Mouse (Mus musculus): Measurements from ENCODE around the gene Fn1.

The Fn1 gene

DNA sequence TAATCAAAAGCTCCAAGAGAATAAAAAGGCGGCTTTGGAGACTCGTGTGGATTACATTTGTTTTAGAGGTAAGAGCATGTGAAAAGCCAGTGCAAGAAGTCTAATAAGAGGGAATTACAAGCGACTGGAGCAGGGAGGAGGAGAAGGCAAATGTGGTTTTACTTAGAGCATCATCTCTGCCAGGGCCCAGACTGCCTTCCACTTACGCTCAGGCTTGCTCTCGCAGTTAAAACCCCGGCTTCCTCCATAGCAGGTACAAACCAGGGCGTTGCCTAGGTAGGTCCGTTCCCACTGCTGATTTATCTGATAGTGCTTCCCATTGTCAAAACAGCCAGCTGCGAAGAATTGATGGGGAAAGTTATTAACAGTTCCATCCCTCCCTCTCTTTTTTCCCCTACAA, 1.7 kb downstream of the Fn1 start:
- intact Hi-C loops (cut with DNase I), result no loop called here

DNA sequence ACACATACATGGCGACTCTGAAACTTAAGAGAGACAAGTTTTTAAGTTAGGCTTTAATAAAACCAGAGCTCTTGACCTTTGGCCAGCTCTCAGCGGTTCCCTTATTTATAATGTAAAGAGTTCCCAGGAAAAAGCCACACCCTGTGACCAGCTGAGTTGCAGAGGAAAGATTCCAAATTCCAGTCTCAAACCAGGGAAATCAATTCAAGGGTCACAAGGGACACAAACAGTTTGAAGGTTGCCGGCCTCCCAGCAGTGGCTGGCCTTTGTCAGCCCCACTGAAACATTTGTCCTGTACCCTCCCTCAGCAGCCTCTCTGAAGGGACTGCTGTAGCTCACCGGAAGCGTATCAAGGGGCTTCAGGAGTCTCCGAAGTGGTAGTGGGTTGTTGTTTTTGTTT, 2.3 kb downstream of the Fn1 start:
- intact Hi-C loops (cut with DNase I), result no loop called here

DNA sequence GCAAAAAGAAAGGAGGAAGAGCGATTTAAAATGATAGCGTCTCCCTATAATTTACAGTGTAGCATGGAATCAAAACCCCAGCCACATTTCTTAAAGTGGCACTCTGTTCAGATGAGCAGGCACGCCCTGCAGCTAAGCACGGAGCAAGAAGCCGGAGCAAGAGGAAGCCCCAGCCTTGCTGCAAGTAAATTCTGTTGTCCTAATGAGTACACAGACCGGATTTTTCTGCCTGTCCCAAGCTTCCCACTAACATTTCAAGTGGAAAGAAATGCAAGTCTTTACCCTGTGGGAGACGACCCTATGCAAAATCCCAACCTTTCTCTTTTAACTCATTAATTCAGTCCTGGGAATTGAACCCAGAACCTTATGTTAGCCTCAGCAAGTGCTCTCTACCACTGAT, 4.8 kb downstream of the Fn1 start:
- intact Hi-C loops (cut with DNase I), result no loop called here

DNA sequence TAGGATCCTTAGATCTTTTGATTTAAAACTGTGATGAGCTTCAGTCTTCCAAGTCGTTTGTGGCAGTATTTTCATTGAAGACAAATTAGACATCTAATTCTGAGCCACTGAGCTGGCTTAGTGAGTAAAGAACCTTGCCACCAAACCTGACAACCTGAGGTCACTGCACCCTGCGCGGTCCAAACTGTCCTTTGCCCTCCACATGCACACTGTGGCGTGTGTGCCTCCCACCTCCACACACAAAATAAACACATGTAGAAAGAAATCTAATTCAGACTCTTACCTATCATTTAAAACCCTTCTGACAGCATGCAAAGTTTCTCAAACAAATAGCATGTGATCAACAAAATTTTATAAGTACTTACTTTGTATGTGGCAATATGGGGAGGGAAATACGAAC, 6.2 kb downstream of the Fn1 start:
- intact Hi-C loops (cut with DNase I), result no loop called here

DNA sequence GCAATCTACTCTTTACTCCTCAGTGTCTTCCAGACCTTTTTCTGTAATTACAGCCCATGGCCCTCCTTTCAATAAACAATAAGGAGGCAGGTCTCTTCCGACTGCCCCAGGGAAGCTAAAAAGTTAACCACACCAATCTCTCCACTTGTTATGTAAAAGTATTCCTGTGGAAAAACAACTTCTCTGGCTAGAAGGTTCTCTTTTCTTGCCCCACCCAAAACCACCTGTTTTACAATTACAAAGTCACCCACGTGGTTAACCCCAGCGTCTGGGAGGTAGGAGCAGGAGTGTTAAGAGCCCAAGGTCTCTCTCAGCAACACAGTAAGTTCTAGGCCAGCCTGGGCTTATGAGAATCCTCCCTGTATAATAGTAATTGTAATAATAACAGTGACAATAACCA, 7.0 kb downstream of the Fn1 start:
- intact Hi-C loops (cut with DNase I), result no loop called here

DNA sequence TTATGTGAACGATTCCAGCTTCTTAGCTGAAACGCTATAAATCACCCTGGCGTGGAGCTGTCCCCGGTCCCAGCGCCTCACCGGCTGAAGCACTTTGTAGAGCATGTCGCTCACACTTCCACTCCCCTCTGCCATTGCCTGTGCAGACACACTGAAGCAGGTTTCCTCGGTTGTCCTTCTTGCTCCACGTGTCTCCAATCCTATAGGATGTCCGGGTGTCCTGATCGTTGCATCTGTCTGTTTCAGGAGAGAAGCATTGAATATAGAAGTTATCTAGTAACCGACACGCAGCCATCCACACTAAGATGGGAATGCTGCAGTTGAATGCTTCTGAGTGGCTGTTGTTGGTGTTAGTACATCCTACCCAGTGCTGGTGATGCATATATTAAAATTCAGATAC, 7.5 kb downstream of the Fn1 start:
- intact Hi-C loops (cut with DNase I), result no loop called here

DNA sequence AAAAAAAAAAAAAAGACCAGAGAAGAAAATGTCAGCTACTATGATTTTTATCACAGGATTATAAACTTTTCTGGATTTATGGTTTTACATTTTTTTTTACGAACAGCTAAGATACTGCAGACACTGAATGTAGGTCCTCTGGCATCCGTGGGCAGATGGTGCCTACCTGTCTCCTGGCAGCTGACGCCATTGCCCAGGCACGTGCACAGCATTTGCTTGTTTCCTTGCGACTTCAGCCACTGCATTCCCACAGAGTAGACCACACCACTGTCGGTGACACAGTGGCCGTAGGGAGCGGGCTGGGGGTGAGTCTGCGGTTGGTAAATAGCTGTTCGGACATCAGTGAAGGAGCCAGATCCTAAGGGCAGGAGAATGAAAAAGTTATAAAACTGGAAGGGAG, 10.2 kb downstream of the Fn1 start:
- intact Hi-C loops (cut with DNase I), result no loop called here

DNA sequence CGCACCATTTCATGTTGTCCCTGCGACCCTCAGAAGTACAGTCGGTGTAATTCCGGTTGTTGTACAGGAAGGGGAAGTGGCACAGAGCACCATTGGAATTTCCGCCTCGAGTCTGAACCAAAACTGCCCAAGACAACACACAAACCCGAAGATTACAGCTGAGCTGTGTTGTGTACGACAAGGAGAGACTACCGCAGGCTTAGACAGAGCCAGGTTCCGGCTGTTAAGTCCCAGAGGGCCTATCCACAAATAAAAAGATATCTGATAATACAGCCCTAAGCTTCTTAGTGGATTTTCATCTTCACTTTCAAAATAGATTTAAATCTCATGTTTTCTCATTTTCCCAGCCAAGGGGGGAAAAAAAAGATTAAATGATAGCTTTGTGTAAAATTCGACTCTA, 11.8 kb downstream of the Fn1 start:
- intact Hi-C loops (cut with DNase I), result no loop called here

DNA sequence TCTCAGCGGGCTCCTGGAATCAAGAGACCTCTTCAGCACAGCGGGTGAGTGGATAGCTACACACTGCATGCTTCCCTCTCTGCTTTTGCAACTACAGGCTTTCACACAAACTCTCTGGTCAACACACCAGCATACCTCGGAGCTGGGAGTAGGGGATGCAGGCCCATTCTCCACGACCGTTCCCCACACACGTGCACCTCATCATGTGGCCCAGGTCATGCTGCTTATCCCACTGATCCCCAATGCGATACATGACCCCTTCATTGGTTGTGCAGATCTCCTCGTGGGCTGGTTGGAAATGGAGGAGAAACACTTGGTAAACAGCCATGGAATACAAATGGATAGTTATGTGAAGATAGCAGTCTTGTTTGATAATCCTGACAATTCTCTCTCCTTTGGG, 12.8 kb downstream of the Fn1 start:
- intact Hi-C loops (cut with DNase I), result no loop called here

DNA sequence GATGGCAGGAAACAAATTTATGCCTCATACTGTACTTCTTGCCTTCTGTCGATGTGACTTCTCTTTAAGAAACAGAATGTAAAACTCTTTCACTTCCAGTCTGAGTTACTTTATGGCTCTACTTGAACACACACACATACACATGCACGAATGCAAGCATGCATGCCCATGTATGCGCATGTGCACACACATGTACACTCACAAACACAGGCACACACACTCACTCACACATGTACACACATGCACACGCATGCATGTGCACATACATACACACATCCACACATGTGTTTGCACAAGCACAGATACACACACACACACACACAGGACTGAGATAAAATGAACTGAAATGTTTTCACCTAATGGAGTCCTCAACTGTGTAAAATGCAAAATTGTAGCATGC, 16.3 kb downstream of the Fn1 start:
- intact Hi-C loops (cut with DNase I), result no loop called here

DNA sequence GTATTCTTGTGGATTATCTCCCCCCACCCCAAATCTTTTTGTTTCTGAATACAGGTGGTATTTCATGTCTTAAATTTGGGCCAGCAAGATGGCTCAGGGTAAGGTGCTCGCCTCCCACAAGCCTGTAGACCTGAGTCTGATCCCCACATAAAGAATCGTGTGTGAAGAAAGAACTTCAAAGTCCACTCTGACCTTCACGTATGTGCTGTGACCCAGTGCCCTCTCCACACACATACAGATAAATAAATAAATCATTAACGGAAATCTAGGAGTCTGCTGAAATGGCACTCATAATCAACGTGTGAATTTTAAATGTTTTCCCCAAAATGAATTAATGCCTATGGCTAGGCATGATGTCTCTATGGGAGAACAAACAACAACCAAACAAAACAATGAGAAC, 16.9 kb downstream of the Fn1 start:
- intact Hi-C loops (cut with DNase I), result no loop called here

DNA sequence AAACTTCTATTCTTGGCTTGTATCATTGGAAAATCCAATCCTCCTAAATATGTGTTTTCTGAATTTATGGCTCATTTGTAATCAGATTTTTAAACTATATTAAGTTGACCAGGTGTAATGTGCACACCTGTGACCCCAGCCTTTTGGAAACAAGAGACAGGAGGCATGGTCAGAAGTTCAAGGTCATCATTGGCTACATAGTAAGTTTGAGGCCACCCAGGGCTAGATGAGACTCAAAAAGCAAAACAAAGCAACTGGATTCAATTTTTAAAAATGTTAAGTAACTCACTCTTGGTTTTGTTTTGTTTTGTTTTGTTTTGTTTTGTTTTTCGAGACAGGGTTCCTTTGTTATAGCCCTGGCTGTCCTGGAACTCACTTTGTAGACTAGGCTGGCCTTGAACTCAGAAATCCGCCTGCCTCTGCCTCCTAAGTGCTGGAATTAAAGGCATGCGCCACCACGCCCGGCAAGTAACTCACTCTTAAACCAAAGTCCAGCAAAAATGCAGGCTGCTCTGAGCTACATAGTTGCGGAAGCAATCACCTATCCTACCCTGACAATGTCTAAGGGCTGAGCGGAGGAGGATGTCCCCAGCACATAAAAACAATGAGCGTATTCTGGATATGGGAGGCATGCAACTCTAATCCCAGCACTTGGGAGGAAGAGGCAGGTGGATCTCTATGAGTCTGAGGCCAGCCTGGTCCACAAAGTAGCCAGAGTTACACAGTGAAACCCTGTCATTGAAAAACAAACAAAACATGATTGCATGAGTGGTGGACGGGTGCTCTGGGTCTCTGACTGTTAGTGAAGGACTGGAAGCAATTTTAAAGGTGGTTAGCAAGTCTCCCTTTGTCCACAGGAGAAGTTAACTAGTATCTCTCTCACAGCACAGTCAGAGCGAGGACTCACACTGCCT, 17.6 kb downstream of the Fn1 start:
- intact Hi-C loops (cut with DNase I), result no loop called here

DNA sequence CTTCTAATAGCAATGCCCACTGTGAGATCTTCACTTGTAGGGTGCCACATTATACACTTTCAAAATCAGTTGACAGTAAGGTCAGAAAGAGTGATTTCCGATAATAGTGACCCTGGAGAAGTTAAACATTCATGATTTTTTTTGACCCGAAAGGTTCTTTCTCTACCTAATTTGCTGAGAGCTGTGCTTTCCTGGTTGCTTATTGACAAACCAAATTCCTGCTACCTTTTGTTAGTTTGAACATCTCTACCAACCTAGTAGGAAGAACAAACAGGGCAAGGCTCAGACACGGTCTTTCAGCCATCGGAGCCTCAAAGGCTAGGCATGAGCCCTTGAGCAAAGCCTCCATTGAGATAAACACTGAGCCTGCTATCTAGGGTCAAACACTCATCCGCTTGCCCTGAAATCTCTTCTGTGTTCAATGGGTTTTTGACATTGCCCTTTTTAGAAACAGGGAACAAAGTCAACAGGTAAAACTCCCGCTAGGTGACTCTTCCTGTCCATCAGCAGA, 18.5 kb downstream of the Fn1 start:
- intact Hi-C loops (cut with DNase I), result no loop called here

DNA sequence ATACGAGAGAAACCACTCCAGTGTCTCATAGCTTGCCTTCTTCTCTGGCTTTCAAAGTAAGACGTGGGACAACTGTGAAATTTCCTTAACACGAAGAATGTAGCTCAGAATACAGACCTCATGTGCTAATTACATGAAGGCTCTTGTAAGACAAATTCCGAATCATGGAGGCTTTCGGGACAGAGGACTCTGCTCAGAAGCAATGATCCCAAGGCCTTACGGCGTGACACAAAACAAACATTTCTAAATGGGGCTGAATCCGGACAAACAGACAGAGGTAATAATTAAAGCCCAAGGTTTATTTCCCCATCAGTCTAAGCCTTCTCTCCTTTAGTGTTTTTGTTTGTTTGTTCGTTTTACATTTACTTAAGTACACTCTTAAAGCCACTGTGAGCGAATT, 20.6 kb downstream of the Fn1 start:
- intact Hi-C loops (cut with DNase I), result no loop called here

DNA sequence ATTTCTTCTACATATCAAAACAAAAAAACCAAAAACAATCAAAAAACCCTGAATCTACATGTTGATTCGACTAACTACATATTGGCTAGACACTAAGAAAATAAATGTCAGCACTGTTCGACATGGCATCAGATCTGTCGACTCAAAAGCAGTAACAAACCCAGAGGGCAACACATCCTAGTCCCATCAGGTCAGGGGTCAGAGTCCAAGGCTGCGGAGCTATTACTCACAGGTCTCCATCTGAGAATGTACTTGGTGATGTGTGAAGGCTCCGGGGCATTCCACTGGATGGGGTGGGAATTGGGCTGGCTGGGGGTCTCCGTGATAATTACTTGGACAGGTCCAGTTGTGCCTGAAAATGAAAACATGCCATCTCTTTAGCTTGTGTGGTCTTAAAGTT, 21.2 kb downstream of the Fn1 start:
- intact Hi-C loops (cut with DNase I), result no loop called here

DNA sequence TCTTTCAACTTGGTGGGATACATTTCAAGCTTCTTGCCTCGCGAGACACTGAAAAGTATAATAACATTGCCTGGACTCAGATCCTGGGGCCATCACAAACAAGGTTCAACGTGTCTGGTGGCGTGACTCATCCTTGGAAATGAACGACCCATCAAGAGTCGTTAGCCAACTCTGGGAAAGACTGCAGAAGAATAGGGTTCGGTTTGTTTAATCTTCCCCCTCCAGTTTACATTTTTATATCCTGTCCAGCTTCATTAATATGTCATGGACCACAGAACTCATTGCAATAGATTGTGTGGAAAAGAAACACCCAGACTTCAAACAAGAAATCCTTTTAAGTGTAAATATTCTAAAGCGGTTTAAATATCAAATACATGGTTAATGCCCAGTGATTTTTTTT, 22.8 kb downstream of the Fn1 start:
- intact Hi-C loops (cut with DNase I), result no loop called here

DNA sequence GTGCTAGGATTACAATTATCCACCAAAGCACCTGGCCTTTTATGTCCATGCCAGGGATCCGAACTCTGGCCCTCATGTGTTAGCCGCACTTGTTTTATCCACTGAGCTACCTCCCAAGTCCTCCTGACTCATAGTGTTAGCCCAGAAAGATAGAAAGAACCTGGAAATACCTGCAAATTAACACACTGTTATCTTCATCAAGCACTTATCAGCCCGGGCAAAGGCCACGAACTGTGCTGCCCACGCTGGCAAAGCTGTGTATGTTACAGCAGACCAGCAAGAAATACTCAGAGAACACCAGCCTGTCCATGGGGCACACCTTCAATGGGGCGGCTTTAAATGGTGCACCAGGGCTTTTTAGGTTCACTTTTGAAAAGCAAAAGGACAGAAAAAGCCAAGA, 29.4 kb downstream of the Fn1 start:
- intact Hi-C loops (cut with DNase I), result no loop called here

DNA sequence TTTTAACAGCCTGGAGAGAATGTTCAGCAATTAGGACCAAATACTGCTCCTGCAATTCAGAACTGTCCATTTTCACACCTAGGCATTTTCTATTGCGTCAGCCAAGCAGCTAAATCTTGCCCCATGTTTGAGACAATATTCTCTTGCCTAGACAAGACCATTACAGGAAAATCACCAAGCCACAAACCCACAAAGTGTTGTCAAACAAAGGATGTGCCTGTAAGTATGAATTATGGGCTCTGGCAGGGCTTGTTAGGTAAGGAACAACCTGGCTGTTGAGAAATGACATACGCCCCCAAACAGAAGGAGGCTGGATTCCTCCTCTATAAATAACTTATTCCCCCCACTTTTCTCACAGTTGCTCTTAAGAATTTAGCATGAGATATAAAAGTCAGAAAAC, 31.5 kb downstream of the Fn1 start:
- intact Hi-C loops (cut with DNase I), result no loop called here

DNA sequence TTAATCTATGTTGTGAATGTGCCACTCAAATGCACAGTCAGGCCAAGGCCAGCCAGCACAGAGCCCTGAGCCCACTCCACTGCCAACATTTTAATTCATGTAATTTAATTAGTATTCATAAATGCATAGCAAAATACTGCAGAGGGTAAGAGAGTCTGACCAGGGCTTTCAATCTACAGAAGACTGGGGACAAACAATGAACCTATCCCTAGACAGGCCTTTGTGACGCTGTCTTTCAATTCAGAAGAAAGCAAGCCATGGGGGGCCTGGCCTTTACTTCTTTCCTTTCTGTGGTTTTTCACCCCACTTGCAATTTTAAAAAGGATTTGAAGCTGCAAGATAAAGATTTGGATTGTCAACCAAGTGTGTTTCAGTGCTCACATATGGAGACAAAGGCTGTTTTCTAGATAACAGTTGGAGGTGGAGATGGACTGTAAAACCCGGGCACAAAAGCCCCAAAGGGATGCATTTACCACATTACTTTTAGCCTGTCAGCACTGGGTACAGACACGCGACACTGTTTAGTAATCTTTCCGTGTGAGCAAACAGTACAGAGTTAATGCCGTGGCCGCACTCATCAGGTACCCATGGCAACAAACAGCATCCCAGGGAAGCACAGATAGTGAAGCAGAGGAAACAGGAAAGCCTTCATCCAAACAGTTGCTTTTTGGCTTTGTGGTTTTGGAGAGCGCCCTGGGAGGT, 38.3 kb downstream of the Fn1 start:
- intact Hi-C loops (cut with DNase I), result no loop called here

DNA sequence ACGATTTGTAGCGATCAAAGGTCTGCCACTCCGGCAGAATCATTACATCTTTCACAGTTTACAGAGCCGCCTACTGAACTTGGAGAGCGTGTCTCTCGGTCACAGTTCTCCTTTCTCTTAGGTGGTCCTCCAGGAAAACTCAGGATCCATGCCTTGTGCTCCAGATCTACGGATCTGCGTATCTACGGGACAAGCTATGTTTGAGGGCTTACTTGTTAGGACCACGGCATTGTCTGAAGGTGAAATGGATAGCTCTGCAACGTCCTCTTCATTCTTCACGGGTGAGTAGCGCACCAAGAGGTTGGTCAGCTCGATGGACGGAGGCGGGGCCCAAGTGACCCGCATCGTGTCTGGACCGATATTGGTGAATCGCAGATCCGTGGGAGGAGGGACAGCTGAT, 40.7 kb downstream of the Fn1 start:
- intact Hi-C loops (cut with DNase I), result no loop called here

DNA sequence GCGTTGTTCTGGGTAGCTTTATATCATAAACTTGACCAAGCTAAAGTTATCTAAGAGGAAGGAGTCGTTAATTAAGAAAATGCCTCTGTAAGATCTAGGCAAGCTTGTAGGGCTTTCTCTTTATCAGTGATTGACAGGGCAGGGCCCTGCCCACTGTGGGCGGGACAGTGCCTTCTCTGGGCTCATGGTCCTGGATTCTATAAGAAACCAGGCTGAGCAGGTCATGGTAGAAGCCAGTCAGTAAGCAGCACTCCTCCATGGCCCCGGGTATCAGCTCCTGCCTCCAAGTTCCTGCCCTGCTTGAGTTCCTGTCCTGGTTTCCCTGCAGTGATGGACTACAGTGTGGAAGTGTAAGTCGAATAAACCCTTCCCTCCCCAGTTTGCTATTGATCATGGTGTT, 43.1 kb downstream of the Fn1 start:
- intact Hi-C loops (cut with DNase I), result no loop called here

DNA sequence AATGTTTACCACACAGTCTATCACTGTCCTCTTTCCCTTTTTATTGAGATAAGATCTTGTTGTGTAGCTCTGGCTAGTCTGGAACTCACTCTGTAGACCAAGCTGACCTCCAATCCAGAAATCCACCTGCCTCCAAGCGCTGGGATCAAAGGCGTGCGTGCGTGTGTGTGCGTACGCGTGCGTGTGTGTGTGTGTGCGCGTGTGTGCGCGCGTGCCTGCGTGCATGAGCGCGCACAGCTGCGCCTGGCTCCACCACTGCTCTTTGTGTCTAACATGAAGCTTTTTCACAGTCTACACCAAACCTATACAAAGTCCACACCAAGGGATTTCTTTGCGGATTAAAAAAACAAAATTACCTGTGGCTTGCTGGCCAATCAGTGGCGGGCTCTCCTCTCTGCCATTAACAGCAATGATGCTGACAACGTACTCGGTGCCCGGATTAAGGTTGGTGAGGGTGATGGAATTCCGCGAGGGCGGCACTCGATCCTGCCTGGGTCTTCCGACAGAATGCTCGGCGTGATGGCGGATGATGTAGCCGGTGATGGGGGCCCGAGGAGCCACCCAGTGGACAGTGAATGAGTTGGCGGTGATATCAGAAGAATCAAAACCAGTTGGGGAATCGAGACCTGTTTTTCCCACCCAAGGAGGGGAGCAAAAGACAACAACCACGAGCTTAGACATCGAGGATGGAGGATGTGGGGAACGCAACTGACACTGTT, 43.8 kb downstream of the Fn1 start:
- intact Hi-C loops (cut with DNase I), result no loop called here
